Comparison of ENCODE assay signal across 24 mouse cellular contexts in the genomic region with DNA sequence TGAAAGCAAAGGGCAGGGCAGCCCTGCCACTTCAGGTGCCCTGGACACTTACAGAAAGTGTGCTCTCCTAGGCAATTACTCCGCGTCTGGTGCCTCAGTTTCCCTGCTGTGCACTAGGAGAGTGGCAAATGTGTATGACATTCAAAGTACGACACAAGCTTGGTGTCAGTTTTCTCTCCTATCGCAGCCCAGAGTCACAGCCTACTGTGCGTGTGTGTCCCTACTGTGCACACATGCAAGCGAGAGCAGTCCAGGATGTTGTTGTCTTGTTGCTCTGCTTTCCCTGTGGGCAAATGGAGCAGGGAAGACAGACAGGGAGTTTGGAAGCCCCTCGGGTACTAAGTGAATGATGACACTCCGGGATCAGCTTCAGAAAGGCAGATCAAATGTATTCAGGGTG.
DNase-seq lines count a peak whose midpoint lies in the region; ATAC-seq and TF ChIP-seq lines count a peak whose summit lies in the region.
"Had no signal": no experiment of that assay in that cellular context is flagged by ENCODE, and none has a peak within 500 bp of the region (broad histone marks: within the 10 kb centered on the region; RNA-seq: fewer than 3 reads in every experiment).

No protein-coding gene starts in this region.

- peaks cover 12% of the 10 kb centered on the region for H3K27me3 ChIP-seq in forebrain, embryonic 13.5 days
- peaks cover 15% of the 10 kb centered on the region for H3K27me3 ChIP-seq in forebrain, embryonic 10.5 days (ENCODE audit: poor library complexity, severe bottlenecking)
- H3K27me3 ChIP-seq in hindbrain, embryonic 11.5 days (ENCODE audit: control insufficient read depth, insufficient read depth, low read length), result no peaks in the 10 kb centered on the region
- no peaks in the 10 kb centered on the region for H3K27me3 ChIP-seq in hindbrain, postnatal 0 days (ENCODE audit: insufficient read depth, low read length)
- H3K27me3 ChIP-seq in neural tube, embryonic 13.5 days, result peaks cover 14% of the 10 kb centered on the region
- H3K27me3 ChIP-seq: kidney, embryonic 15.5 days; neural tube, embryonic 12.5 days had no signal

- no peaks in the 10 kb centered on the region for H3K9me3 ChIP-seq in forebrain, embryonic 13.5 days (replicated peaks)
- H3K9me3 ChIP-seq in forebrain, embryonic 10.5 days, result no peaks in the 10 kb centered on the region
- H3K9me3 ChIP-seq in hindbrain, embryonic 11.5 days (ENCODE audit: control insufficient read depth, low read length), result no peaks in the 10 kb centered on the region
- H3K9me3 ChIP-seq in hindbrain, postnatal 0 days (ENCODE audit: low read length), result no peaks in the 10 kb centered on the region
- no peaks in the 10 kb centered on the region for H3K9me3 ChIP-seq in neural tube, embryonic 13.5 days
- H3K9me3 ChIP-seq: kidney, embryonic 15.5 days; midbrain, embryonic 10.5 days; neural tube, embryonic 12.5 days had no signal

- WGBS in forebrain, embryonic 13.5 days, result 83% methylated on average over 8 of the region's 8 CpGs
- WGBS in forebrain, embryonic 10.5 days, result 90% methylated on average over 8 of the region's 8 CpGs
- 86% methylated on average over 8 of the region's 8 CpGs for WGBS in hindbrain, embryonic 11.5 days
- WGBS in hindbrain, postnatal 0 days, result 76% methylated on average over 8 of the region's 8 CpGs
- 85% methylated on average over 8 of the region's 8 CpGs for WGBS in neural tube, embryonic 13.5 days

- H3K27ac ChIP-seq in forebrain, embryonic 13.5 days, result peak overlapping the region; percentile 55
- H3K27ac ChIP-seq in forebrain, embryonic 10.5 days, result no peak overlapping the region
- H3K27ac ChIP-seq in hindbrain, embryonic 11.5 days (ENCODE audit: low read depth, low read length), result peak overlapping the region; percentile 4; the same call in 1 of the 2 replicates
- H3K27ac ChIP-seq in hindbrain, postnatal 0 days, result no peak overlapping the region
- H3K27ac ChIP-seq in neural tube, embryonic 13.5 days (replicated peaks), result peak overlapping the region; percentile 61; the same call in 1 of the 2 replicates
- H3K27ac ChIP-seq: gastrocnemius, adult 2 months; heart, adult 2 months; kidney, embryonic 15.5 days; liver, embryonic 14.5 days; midbrain, embryonic 10.5 days; neural tube, embryonic 12.5 days had no signal

- DNase-seq in forebrain, embryonic 10.5 days (ENCODE audit: extremely low spot score, low spot score), result no peak
- DNase-seq in hindbrain, embryonic 11.5 days (ENCODE audit: low spot score), result no peak
- no peak for DNase-seq in hindbrain, postnatal 0 days (ENCODE audit: low spot score)
- DNase-seq in neural tube, embryonic 10.5 days (ENCODE audit: extremely low spot score, low spot score), result no peak
- no peak for DNase-seq in lung, postnatal 25 days (ENCODE audit: low spot score)
- DNase-seq: cerebellum, adult 11 months; cerebellum, adult 9-10 months; cerebellum, postnatal 36 days; gastrocnemius, adult 2 months; gastrocnemius, postnatal 36 days; heart, adult 2 months; kidney, adult 18-20 months; kidney, postnatal 25 days; liver; lung, embryonic 14.5 days; lung, postnatal 14 days; right cerebral cortex, postnatal 14 days had no signal

- no peaks in the 10 kb centered on the region for H3K36me3 ChIP-seq in forebrain, embryonic 13.5 days (ENCODE audit: poor library complexity, severe bottlenecking)
- H3K36me3 ChIP-seq in forebrain, embryonic 10.5 days (replicated peaks), result no peaks in the 10 kb centered on the region
- no peaks in the 10 kb centered on the region for H3K36me3 ChIP-seq in hindbrain, embryonic 11.5 days (ENCODE audit: control insufficient read depth, insufficient read depth, low read length)
- H3K36me3 ChIP-seq in hindbrain, postnatal 0 days (ENCODE audit: insufficient read depth, low read length), result no peaks in the 10 kb centered on the region
- H3K36me3 ChIP-seq in neural tube, embryonic 13.5 days, result no peaks in the 10 kb centered on the region
- H3K36me3 ChIP-seq: heart, embryonic 12.5 days; kidney, embryonic 15.5 days; midbrain, embryonic 10.5 days; neural tube, embryonic 12.5 days had no signal

- ATAC-seq in forebrain, embryonic 13.5 days, result no peak
- ATAC-seq in hindbrain, embryonic 11.5 days (ENCODE audit: low FRiP score), result no peak
- no peak for ATAC-seq in hindbrain, postnatal 0 days
- no peak for ATAC-seq in neural tube, embryonic 13.5 days (ENCODE audit: low read depth)

- H3K4me1 ChIP-seq in forebrain, embryonic 13.5 days, result peaks cover 37% of the 10 kb centered on the region
- H3K4me1 ChIP-seq in forebrain, embryonic 10.5 days, result peaks cover 30% of the 10 kb centered on the region
- H3K4me1 ChIP-seq in hindbrain, embryonic 11.5 days (replicated peaks; ENCODE audit: control insufficient read depth, insufficient read depth, low read length), result peaks cover 2% of the 10 kb centered on the region; the same call in 1 of the 2 replicates
- H3K4me1 ChIP-seq in hindbrain, postnatal 0 days (ENCODE audit: insufficient read depth, low read length), result peaks cover 5% of the 10 kb centered on the region
- H3K4me1 ChIP-seq in neural tube, embryonic 13.5 days (replicated peaks), result peaks cover 55% of the 10 kb centered on the region

- H3K4me3 ChIP-seq in forebrain, embryonic 13.5 days, result no peak overlapping the region
- H3K4me3 ChIP-seq in forebrain, embryonic 10.5 days, result no peak overlapping the region
- H3K4me3 ChIP-seq in hindbrain, embryonic 11.5 days (ENCODE audit: low read depth, low read length), result no peak overlapping the region
- H3K4me3 ChIP-seq in hindbrain, postnatal 0 days (ENCODE audit: low read length), result no peak overlapping the region
- H3K4me3 ChIP-seq in neural tube, embryonic 13.5 days, result no peak overlapping the region
- H3K4me3 ChIP-seq: gastrocnemius, adult 2 months; heart, adult 2 months; heart, embryonic 12.5 days; kidney, embryonic 15.5 days; midbrain, embryonic 10.5 days; neural tube, embryonic 12.5 days had no signal

- H3K4me2 ChIP-seq in forebrain, embryonic 13.5 days, result no peak overlapping the region
- H3K4me2 ChIP-seq in hindbrain, embryonic 11.5 days (replicated peaks; ENCODE audit: low read depth, low read length), result no peak overlapping the region
- no peak overlapping the region for H3K4me2 ChIP-seq in hindbrain, postnatal 0 days (ENCODE audit: low read depth, low read length)
- H3K4me2 ChIP-seq in neural tube, embryonic 13.5 days, result no peak overlapping the region
- H3K4me2 ChIP-seq: heart, embryonic 12.5 days; kidney, embryonic 15.5 days; lung, embryonic 14.5 days; neural tube, embryonic 12.5 days had no signal

- no peak for TF ChIP-seq CTCF in hindbrain, postnatal 0 days (IDR thresholded peaks at IDR 0.05; ENCODE audit: low read depth)

- no peak overlapping the region for H3K9ac ChIP-seq in forebrain, embryonic 13.5 days
- H3K9ac ChIP-seq in hindbrain, embryonic 11.5 days (ENCODE audit: low read depth, low read length), result no peak overlapping the region
- H3K9ac ChIP-seq in hindbrain, postnatal 0 days (replicated peaks; ENCODE audit: low read length), result no peak overlapping the region
- no peak overlapping the region for H3K9ac ChIP-seq in neural tube, embryonic 13.5 days
- H3K9ac ChIP-seq: heart, embryonic 12.5 days; kidney, embryonic 15.5 days; liver, embryonic 14.5 days; lung, embryonic 14.5 days; neural tube, embryonic 12.5 days had no signal

Comparison
In these comparisons a context has a peak if more than half of its experiments do, and no peak if none do; other contexts are left out.
1. H3K27ac ChIP-seq: peak in forebrain, embryonic 13.5 days (single experiment), hindbrain, embryonic 11.5 days (single experiment) and neural tube, embryonic 13.5 days (single experiment); none in forebrain, embryonic 10.5 days (single experiment) and hindbrain, postnatal 0 days (single experiment).